Mouse (Mus musculus) kidney, adult 2 months (tissue): ENCODE measurements around the gene Lrsam1.

ENCODE experiments used
- CTCF ChIP-seq: fragments of 200-500 bp; conservative IDR thresholded peaks from 2 replicates; pipeline ENCODE4 v1.5.1; 2011; ENCODE audit warnings: low read depth, mild to moderate bottlenecking, control low read depth, low read length, moderate library complexity, mixed read lengths; ENCODE audit not compliant: insufficient read depth, insufficient read length
- POLR2A ChIP-seq: fragments of 200-500 bp; IDR thresholded peaks from one replicate; pipeline ENCODE4 v1.6.1; 2011; ENCODE audit warnings: low read depth, low read length, control low read depth

- TF ChIP-seq CTCF = no peak
- TF ChIP-seq POLR2A = no peak
Measured at GRCm38 (mm10) chr2:32969326-32969725, 7.9 kb upstream of the Lrsam1 start.
